Mouse (Mus musculus): ENCODE data around the gene Fam89b. TPM values are rescaled to one million over a fixed set of nuclear protein-coding genes. Genes with fewer than 3 reads are reported as not detected.
"Not testable (repeated sequence)": the region's sequence is repeated elsewhere in the genome, so short reads cannot be mapped to it uniquely, and the experiment has no call there.

Fam89b gene
- polyA plus RNA-seq, 1 experiment from 2014 or later = 140 TPM

DNA sequence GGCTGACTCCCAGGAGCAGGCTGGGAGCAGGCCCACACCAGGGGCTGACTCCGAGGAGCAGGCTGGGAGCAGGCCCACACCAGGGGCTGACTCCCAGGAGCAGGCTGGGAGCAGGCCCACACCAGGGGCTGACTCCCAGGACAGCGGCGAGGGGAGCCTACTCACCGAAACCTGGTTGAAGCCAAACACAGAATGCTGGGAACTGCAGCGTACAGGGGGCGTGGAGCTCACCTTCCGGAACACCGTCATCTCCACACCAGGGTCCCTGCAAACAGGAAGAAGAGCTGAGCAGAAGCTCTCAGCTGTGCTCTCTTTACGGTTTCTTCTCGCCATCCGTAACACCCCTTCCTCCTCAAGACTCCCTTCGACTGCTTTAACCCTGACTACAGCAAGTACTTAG is 42.5 kb downstream of the Fam89b start:
- not testable (repeated sequence) for H3K4me3 ChIP-seq (ENCODE audit: low read depth, low read length); H3K9ac ChIP-seq (ENCODE audit: low read length); H3K9me3 ChIP-seq (ENCODE audit: control insufficient read depth, low read length); H3K27me3 ChIP-seq (ENCODE audit: control insufficient read depth, insufficient read depth, low read length); ATAC-seq (replicated peaks; ENCODE audit: low FRiP score); H3K27ac ChIP-seq (ENCODE audit: low read depth, low read length); DNase-seq (ENCODE audit: low spot score); H3K4me2 ChIP-seq (ENCODE audit: low read depth, low read length, severe bottlenecking)
- Histone ChIP-seq H3K4me1 (replicated peaks; ENCODE audit: control insufficient read depth, insufficient read depth, low read length) (peaks cover 27% of the 10 kb centered on the region), H3K36me3 (ENCODE audit: control insufficient read depth, insufficient read depth, low read length) (peaks cover 16% of the 10 kb centered on the region)
- WGBS = 95% methylated on average over 12 of the region's 12 CpGs

DNA sequence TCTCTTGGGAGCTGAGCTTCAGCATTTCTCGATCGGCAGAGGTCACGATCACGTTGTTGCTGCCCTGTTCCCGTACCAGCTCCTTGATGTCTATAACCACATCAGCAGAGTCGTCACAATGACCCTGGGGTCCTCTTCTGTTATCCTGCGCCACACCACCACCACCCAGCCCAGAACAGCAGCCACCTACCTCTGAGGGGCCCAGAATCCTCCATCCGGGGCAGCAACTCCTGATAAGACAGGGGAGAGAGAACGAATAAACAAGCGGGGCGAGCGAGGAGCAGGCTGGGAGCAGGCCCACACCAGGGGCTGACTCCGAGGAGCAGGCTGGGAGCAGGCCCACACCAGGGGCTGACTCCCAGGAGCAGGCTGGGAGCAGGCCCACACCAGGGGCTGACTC is 43.0 kb downstream of the Fam89b start:
- peaks cover 25% of the 10 kb centered on the region for H3K4me1 ChIP-seq (replicated peaks; ENCODE audit: control insufficient read depth, insufficient read depth, low read length)
- no peak for ATAC-seq (replicated peaks; ENCODE audit: low FRiP score)
- peaks cover 19% of the 10 kb centered on the region for H3K36me3 ChIP-seq (ENCODE audit: control insufficient read depth, insufficient read depth, low read length)
- no peak overlapping the region for H3K4me2 ChIP-seq (ENCODE audit: low read depth, low read length, severe bottlenecking)
- WGBS = 96% methylated on average over 13 of the region's 13 CpGs
- DNase-seq (ENCODE audit: low spot score) = no peak
- no peak overlapping the region for H3K27ac ChIP-seq (ENCODE audit: low read depth, low read length)
- no peaks in the 10 kb centered on the region for H3K9me3 ChIP-seq (ENCODE audit: control insufficient read depth, low read length)
- H3K27me3 ChIP-seq (ENCODE audit: control insufficient read depth, insufficient read depth, low read length) = no peaks in the 10 kb centered on the region
- H3K4me3 ChIP-seq (ENCODE audit: low read depth, low read length) = no peak overlapping the region
- no peak overlapping the region for H3K9ac ChIP-seq (ENCODE audit: low read length)

DNA sequence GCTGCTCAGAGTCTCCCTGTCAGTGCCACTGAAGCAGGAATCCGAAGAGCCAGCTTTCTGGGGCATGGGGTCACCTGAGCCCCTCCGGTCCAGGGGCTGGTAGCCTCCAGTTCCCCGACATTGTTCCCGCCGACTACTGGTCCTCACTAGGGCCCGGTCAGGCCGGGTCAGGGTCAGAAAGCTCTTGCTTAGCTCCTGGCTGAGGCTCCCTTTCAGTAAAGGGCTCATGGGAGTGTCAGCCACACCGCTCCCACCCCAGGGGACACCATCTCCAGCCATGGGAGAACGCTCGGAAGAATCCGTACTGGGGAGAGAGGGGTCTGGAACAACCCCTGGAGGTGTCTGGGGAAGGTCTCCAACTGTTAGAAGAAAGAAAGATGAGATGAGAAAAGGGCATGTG is 43.6 kb downstream of the Fam89b start:
- Histone ChIP-seq H3K27me3 (ENCODE audit: control insufficient read depth, insufficient read depth, low read length) (no peaks in the 10 kb centered on the region), H3K27ac (ENCODE audit: low read depth, low read length) (no peak overlapping the region), H3K9me3 (ENCODE audit: control insufficient read depth, low read length) (no peaks in the 10 kb centered on the region), H3K36me3 (ENCODE audit: control insufficient read depth, insufficient read depth, low read length) (peaks cover 20% of the 10 kb centered on the region), H3K4me1 (replicated peaks; ENCODE audit: control insufficient read depth, insufficient read depth, low read length) (peaks cover 19% of the 10 kb centered on the region), H3K4me3 (ENCODE audit: low read depth, low read length) (no peak overlapping the region), H3K9ac (ENCODE audit: low read length) (no peak overlapping the region), H3K4me2 (ENCODE audit: low read depth, low read length, severe bottlenecking) (no peak overlapping the region)
- 94% methylated on average over 11 of the region's 11 CpGs for WGBS
- ATAC-seq (replicated peaks; ENCODE audit: low FRiP score) (no peak), DNase-seq (ENCODE audit: low spot score) (no peak)

DNA sequence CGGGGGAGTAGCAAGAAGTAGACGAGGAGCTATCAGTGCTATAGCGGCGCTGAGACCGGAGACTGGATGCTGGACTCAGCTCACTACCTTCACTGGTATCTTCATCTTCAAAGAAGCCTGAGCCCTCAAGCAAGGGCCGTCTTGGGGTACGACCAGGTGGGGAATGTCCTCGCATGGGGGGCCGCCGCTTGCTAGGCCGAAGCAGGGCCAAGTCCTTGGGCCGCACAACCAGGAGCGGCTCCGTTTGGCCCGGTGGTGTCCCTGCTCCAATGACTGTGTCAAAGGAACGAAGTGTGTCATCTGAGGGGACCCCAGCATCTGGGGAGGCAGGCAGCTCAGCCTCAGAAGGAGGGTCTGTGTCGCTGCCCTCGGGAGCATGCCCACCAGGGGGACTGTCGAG is 44.0 kb downstream of the Fam89b start:
- Histone ChIP-seq H3K36me3 (ENCODE audit: control insufficient read depth, insufficient read depth, low read length) (peaks cover 20% of the 10 kb centered on the region), H3K27ac (ENCODE audit: low read depth, low read length) (no peak overlapping the region), H3K4me3 (ENCODE audit: low read depth, low read length) (no peak overlapping the region), H3K9ac (ENCODE audit: low read length) (no peak overlapping the region), H3K9me3 (ENCODE audit: control insufficient read depth, low read length) (no peaks in the 10 kb centered on the region), H3K4me2 (ENCODE audit: low read depth, low read length, severe bottlenecking) (no peak overlapping the region), H3K4me1 (replicated peaks; ENCODE audit: control insufficient read depth, insufficient read depth, low read length) (peaks cover 15% of the 10 kb centered on the region), H3K27me3 (ENCODE audit: control insufficient read depth, insufficient read depth, low read length) (no peaks in the 10 kb centered on the region)
- DNase-seq (ENCODE audit: low spot score) (no peak), ATAC-seq (replicated peaks; ENCODE audit: low FRiP score) (no peak)
- WGBS = 94% methylated on average over 19 of the region's 19 CpGs

DNA sequence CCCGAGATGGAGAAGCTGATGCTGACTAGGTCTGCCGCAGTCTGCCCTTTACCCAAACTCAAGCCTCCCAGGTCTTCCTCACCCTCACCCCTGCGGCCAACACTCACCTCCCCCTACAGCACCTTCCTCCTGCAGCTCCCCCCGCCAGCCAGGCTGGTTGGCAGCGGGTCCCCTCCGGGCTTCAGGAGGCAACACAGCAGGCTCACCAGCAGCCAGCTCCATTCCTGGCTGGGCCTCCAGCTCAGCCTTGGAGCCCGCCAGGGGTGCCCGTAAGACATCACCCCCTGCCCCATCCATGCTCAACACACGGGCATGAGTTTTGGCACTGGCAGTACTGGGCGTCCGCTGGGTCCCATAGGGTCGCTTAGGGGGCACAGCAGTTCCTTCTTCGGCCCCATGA is 44.5 kb downstream of the Fam89b start:
- Histone ChIP-seq H3K27me3 (ENCODE audit: control insufficient read depth, insufficient read depth, low read length) (no peaks in the 10 kb centered on the region), H3K4me3 (ENCODE audit: low read depth, low read length) (no peak overlapping the region), H3K4me2 (ENCODE audit: low read depth, low read length, severe bottlenecking) (no peak overlapping the region), H3K36me3 (ENCODE audit: control insufficient read depth, insufficient read depth, low read length) (peaks cover 20% of the 10 kb centered on the region), H3K4me1 (replicated peaks; ENCODE audit: control insufficient read depth, insufficient read depth, low read length) (peaks cover 10% of the 10 kb centered on the region), H3K9ac (ENCODE audit: low read length) (no peak overlapping the region), H3K27ac (ENCODE audit: low read depth, low read length) (no peak overlapping the region), H3K9me3 (ENCODE audit: control insufficient read depth, low read length) (no peaks in the 10 kb centered on the region)
- 92% methylated on average over 13 of the region's 13 CpGs for WGBS
- ATAC-seq (replicated peaks; ENCODE audit: low FRiP score) (no peak), DNase-seq (ENCODE audit: low spot score) (no peak)

DNA sequence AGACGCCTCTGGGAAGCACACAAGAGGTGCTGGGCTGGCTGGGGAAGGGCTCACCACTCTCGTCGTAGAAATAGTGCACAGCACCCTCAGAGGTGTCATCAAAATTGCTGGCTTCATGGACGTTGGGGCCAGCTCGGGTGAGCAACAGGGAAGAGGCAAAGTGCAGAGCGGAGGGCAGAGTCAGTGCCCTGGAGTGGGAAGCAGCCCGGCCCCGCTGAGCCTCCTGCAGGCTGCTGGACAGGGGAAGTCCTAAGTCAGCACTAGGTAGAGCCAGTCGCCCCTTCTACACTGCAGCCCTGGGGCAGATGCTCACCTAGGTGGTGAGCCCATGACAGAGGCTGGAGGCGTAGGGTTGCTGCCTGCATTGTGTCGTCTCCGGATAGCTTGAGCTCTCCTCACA is 45.2 kb downstream of the Fam89b start:
- WGBS = 91% methylated on average over 12 of the region's 12 CpGs

DNA sequence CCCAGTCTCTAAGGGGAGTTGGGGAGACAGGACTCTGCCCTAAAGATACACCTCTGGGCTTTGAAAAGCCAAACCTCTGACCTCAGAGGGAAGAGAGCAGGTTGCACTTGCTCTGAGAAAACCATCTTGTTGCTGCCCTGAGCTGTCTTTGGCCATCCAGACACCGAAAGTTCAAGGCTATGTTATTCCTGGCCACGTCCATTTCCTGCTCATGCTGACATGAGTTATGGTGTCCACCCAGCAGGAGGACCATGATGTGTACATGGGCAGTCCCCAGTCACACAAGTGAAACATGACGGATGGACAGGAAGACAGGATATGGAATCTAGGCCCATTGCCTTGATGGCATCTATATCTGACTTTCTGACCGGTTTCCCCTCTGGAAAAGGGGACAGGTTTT is 49.0 kb downstream of the Fam89b start:
- no peak overlapping the region for H3K4me2 ChIP-seq (ENCODE audit: low read depth, low read length, severe bottlenecking)
- H3K9ac ChIP-seq (ENCODE audit: low read length) = no peak overlapping the region
- H3K4me3 ChIP-seq (ENCODE audit: low read depth, low read length) = no peak overlapping the region
- no peaks in the 10 kb centered on the region for H3K27me3 ChIP-seq (ENCODE audit: control insufficient read depth, insufficient read depth, low read length)
- no peaks in the 10 kb centered on the region for H3K9me3 ChIP-seq (ENCODE audit: control insufficient read depth, low read length)
- DNase-seq (ENCODE audit: low spot score) = no peak
- WGBS = 93% methylated on average over 4 of the region's 4 CpGs
- H3K4me1 ChIP-seq (replicated peaks; ENCODE audit: control insufficient read depth, insufficient read depth, low read length) = no peaks in the 10 kb centered on the region
- no peak for ATAC-seq (replicated peaks; ENCODE audit: low FRiP score)
- peaks cover 25% of the 10 kb centered on the region for H3K36me3 ChIP-seq (ENCODE audit: control insufficient read depth, insufficient read depth, low read length)
- no peak overlapping the region for H3K27ac ChIP-seq (ENCODE audit: low read depth, low read length)

More for the DNA sequence above, 45.2 kb downstream of the Fam89b start:
- H3K4me3 ChIP-seq (ENCODE audit: low read depth, low read length) = no peak overlapping the region
- H3K9ac ChIP-seq (ENCODE audit: low read length) = no peak overlapping the region
- no peak overlapping the region for H3K27ac ChIP-seq (ENCODE audit: low read depth, low read length)
- no peaks in the 10 kb centered on the region for H3K27me3 ChIP-seq (ENCODE audit: control insufficient read depth, insufficient read depth, low read length)
- H3K4me1 ChIP-seq (replicated peaks; ENCODE audit: control insufficient read depth, insufficient read depth, low read length) = peaks cover 9% of the 10 kb centered on the region; the same call in 1 of the 2 replicates
- H3K4me2 ChIP-seq (ENCODE audit: low read depth, low read length, severe bottlenecking) = no peak overlapping the region
- peaks cover 20% of the 10 kb centered on the region for H3K36me3 ChIP-seq (ENCODE audit: control insufficient read depth, insufficient read depth, low read length)
- no peaks in the 10 kb centered on the region for H3K9me3 ChIP-seq (ENCODE audit: control insufficient read depth, low read length)
- DNase-seq (ENCODE audit: low spot score) = no peak
- no peak for ATAC-seq (replicated peaks; ENCODE audit: low FRiP score)

Small RNAs within 50 kb of the gene (microRNA-seq; reads per million reads assigned to microRNA genes)
- gene Mir6987 (ENCODE audit: insufficient number of aligned reads) = not detected

Other genes with a start within 250 kb of the Fam89b start
- gene Mus81, start 241.3 kb downstream of the Fam89b start, polyA plus RNA-seq (2014; fragmentation: Nextera tagmentation; extraction: Ambion mirVana) = 39.2 and 42.7 TPM in 2 replicates
- 3,238 and 3,452 TPM in 2 replicates for gene Cfl1, start 239.2 kb downstream of the Fam89b start, polyA plus RNA-seq (2014; fragmentation: Nextera tagmentation; extraction: Ambion mirVana)
- gene 1700020D05Rik, start 225.9 kb downstream of the Fam89b start, polyA plus RNA-seq (2014; fragmentation: Nextera tagmentation; extraction: Ambion mirVana) = not detected in 2 replicates
- gene Snx32, start 219.1 kb downstream of the Fam89b start, polyA plus RNA-seq (2014; fragmentation: Nextera tagmentation; extraction: Ambion mirVana) = 15.9 and 19.5 TPM in 2 replicates
- gene Ovol1, start 169.0 kb downstream of the Fam89b start, polyA plus RNA-seq (2014; fragmentation: Nextera tagmentation; extraction: Ambion mirVana) = 0.11 and 0.35 TPM in 2 replicates
- gene Ap5b1, start 161.6 kb downstream of the Fam89b start, polyA plus RNA-seq (2014; fragmentation: Nextera tagmentation; extraction: Ambion mirVana) = 1.9 and 2.5 TPM in 2 replicates
- gene Rnaseh2c, start 127.8 kb downstream of the Fam89b start, polyA plus RNA-seq (2014; fragmentation: Nextera tagmentation; extraction: Ambion mirVana) = 158 and 198 TPM in 2 replicates
- gene Kat5, start 119.4 kb downstream of the Fam89b start, polyA plus RNA-seq (2014; fragmentation: Nextera tagmentation; extraction: Ambion mirVana) = 38.0 and 38.9 TPM in 2 replicates
- 37.8 and 39.9 TPM in 2 replicates for gene Rela, start 92.2 kb downstream of the Fam89b start, polyA plus RNA-seq (2014; fragmentation: Nextera tagmentation; extraction: Ambion mirVana)
- gene Sipa1, start 65.9 kb downstream of the Fam89b start, polyA plus RNA-seq (2014; fragmentation: Nextera tagmentation; extraction: Ambion mirVana) = 18.4 and 19.9 TPM in 2 replicates
- 20.4 and 21.7 TPM in 2 replicates for gene Map3k11, start 40.9 kb downstream of the Fam89b start, polyA plus RNA-seq (2014; fragmentation: Nextera tagmentation; extraction: Ambion mirVana)
- gene Pcnx3, start 40.7 kb downstream of the Fam89b start, polyA plus RNA-seq (2014; fragmentation: Nextera tagmentation; extraction: Ambion mirVana) = 34.1 and 37.7 TPM in 2 replicates
- not detected in 2 replicates for gene Kcnk7, start 25.3 kb downstream of the Fam89b start, polyA plus RNA-seq (2014; fragmentation: Nextera tagmentation; extraction: Ambion mirVana)
- gene Ehbp1l1, start 3.3 kb downstream of the Fam89b start, polyA plus RNA-seq (2014; fragmentation: Nextera tagmentation; extraction: Ambion mirVana) = 6.8 and 7.4 TPM in 2 replicates
- 5.0 and 5.5 TPM in 2 replicates for gene Ltbp3, start 11.3 kb upstream of the Fam89b start, polyA plus RNA-seq (2014; fragmentation: Nextera tagmentation; extraction: Ambion mirVana)
- 65.2 and 66.3 TPM in 2 replicates for gene Scyl1, start 41.8 kb upstream of the Fam89b start, polyA plus RNA-seq (2014; fragmentation: Nextera tagmentation; extraction: Ambion mirVana)
- 20.4 and 24.5 TPM in 2 replicates for gene Frmd8, start 145.6 kb upstream of the Fam89b start, polyA plus RNA-seq (2014; fragmentation: Nextera tagmentation; extraction: Ambion mirVana)
- 0.90 and 1.1 TPM in 2 replicates for gene Slc25a45, start 148.2 kb upstream of the Fam89b start, polyA plus RNA-seq (2014; fragmentation: Nextera tagmentation; extraction: Ambion mirVana)
- gene Tigd3, start 164.5 kb upstream of the Fam89b start, polyA plus RNA-seq (2014; fragmentation: Nextera tagmentation; extraction: Ambion mirVana) = 10.1 and 10.7 TPM in 2 replicates
- 232 and 246 TPM in 2 replicates for gene Dpf2, start 183.4 kb upstream of the Fam89b start, polyA plus RNA-seq (2014; fragmentation: Nextera tagmentation; extraction: Ambion mirVana)
- gene Cdc42ep2, start 195.2 kb upstream of the Fam89b start, polyA plus RNA-seq (2014; fragmentation: Nextera tagmentation; extraction: Ambion mirVana) = 1.8 and 2.5 TPM in 2 replicates
- 108 and 118 TPM in 2 replicates for gene Pola2, start 234.5 kb upstream of the Fam89b start, polyA plus RNA-seq (2014; fragmentation: Nextera tagmentation; extraction: Ambion mirVana)

Measured in forebrain, embryonic 11.5 days (tissue).